In the genomic region with DNA sequence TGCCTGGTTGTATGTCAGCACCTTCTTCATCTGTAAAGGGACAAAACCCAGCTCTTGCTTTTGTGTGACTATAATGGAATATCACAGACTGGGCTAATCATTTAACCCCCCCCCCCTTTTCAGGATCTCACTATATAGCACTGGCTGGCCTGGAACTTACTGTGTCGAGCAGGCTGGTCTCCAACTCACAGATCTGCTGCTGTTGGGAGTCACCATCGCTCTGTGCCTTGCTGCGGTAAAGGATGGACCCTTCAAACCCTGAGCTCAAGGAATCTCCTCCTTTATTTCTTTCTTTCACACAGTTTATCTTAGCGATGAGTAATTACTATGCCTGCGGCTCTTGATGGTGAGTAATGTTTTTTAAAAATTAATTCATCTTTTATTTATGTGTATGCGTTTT, we compare ENCODE assay signal across 8 mouse cellular contexts. TPM values are rescaled to one million over a fixed set of nuclear protein-coding genes. Genes with fewer than 3 reads are reported as not detected.
DNase-seq lines count a peak whose midpoint lies in the region; ATAC-seq and TF ChIP-seq lines count a peak whose summit lies in the region.

A gene (plus strand): TSS at position 301 of the 400 bp plus-strand sequence.

- ATAC-seq in lung, postnatal 0 days = no peak
- ATAC-seq in heart, embryonic 16.5 days (replicated peaks; ENCODE audit: extremely low read depth, insufficient read depth, low FRiP score) = no peak

- no peak for TF ChIP-seq CTCF in lung, postnatal 0 days (IDR thresholded peaks at IDR 0.05)

- H3K4me3 ChIP-seq in lung, postnatal 0 days (ENCODE audit: low read depth, low read length) = no peak within 1 kb of the TSS
- no peak within 1 kb of the TSS for H3K4me3 ChIP-seq in heart, embryonic 16.5 days (ENCODE audit: low read length)

- H3K36me3 ChIP-seq in lung, postnatal 0 days (ENCODE audit: insufficient read depth, low read length) = no peaks in the 10 kb centered on the region
- H3K36me3 ChIP-seq in heart, embryonic 16.5 days (ENCODE audit: control insufficient read depth, insufficient read depth) = no peaks in the 10 kb centered on the region

- no peak for DNase-seq in adrenal gland, postnatal 4 days (ENCODE audit: low spot score in 2 of 2)
- no peak for DNase-seq in adrenal gland, adult 18-20 months (ENCODE audit: low spot score in 2 of 2)
- DNase-seq in lung, postnatal 0 days (ENCODE audit: low spot score) = no peak
- DNase-seq in lung, postnatal 4 days = no peak
- DNase-seq in left cerebral cortex, postnatal 4 days = no peak
- no peak for DNase-seq in spleen, postnatal 36 days (ENCODE audit: low spot score in 2 of 2)
- DNase-seq in cerebellum, adult 9-11 months = no peak

- no peak within 1 kb of the TSS for H3K27ac ChIP-seq in lung, postnatal 0 days (ENCODE audit: low read length)
- H3K27ac ChIP-seq in heart, embryonic 16.5 days (ENCODE audit: low read length) = no peak within 1 kb of the TSS

- no peaks in the 10 kb centered on the region for H3K9me3 ChIP-seq in lung, postnatal 0 days (ENCODE audit: low read length)
- no peaks in the 10 kb centered on the region for H3K9me3 ChIP-seq in heart, embryonic 16.5 days (replicated peaks; ENCODE audit: control insufficient read depth, low read length)

- H3K9ac ChIP-seq in lung, postnatal 0 days (replicated peaks; ENCODE audit: low read depth) = no peak within 1 kb of the TSS
- no peak within 1 kb of the TSS for H3K9ac ChIP-seq in heart, embryonic 16.5 days (ENCODE audit: low read length)

- intact Hi-C loops in left cerebral cortex, postnatal 4 days (cut with DNase I) = no loop called here

- H3K27me3 ChIP-seq in lung, postnatal 0 days (replicated peaks; ENCODE audit: insufficient read depth, low read length) = no peaks in the 10 kb centered on the region
- no peaks in the 10 kb centered on the region for H3K27me3 ChIP-seq in heart, embryonic 16.5 days (ENCODE audit: control insufficient read depth, insufficient read depth, low read length)

- no peak within 1 kb of the TSS for H3K4me2 ChIP-seq in lung, postnatal 0 days (replicated peaks; ENCODE audit: low read depth, low read length)
- H3K4me2 ChIP-seq in heart, embryonic 16.5 days (ENCODE audit: low read depth, low read length) = no peak within 1 kb of the TSS

- WGBS in lung, postnatal 0 days = 84% methylated on average over 6 of the region's 6 CpGs
- WGBS in heart, embryonic 16.5 days = 80% methylated on average over 6 of the region's 6 CpGs

- no peaks in the 10 kb centered on the region for H3K4me1 ChIP-seq in lung, postnatal 0 days (ENCODE audit: insufficient read depth, low read depth, low read length)
- no peaks in the 10 kb centered on the region for H3K4me1 ChIP-seq in heart, embryonic 16.5 days (ENCODE audit: control insufficient read depth, insufficient read depth, low read length)

- TF ChIP-seq EP300 in lung, postnatal 0 days (IDR thresholded peaks at IDR 0.05) = no peak

RNA-seq across cellular contexts. Expression of the gene that starts here (rescaled TPM):
- total RNA-seq in adrenal gland, postnatal 4 days (2021) = 10 to 100 TPM; 19.8 to 20.4 TPM
- total RNA-seq in adrenal gland, adult 18-20 months (2021) = 1 to 10 TPM; 5.7 to 8.0 TPM
- 42.4 and 55.6 TPM in 2 replicates for polyA plus RNA-seq in lung, postnatal 0 days (2015; fragmentation: Nextera tagmentation; extraction: Ambion mirVana)
- 26.3 and 27.1 TPM in 2 replicates for polyA plus RNA-seq in heart, embryonic 16.5 days (2015; fragmentation: Nextera tagmentation; extraction: Ambion mirVana)
- 10 to 100 TPM; 24.1 to 28.2 TPM for total RNA-seq in left cerebral cortex, postnatal 4 days (2021)
